10 mouse cellular contexts compared by ENCODE assay signal in the genomic region with DNA sequence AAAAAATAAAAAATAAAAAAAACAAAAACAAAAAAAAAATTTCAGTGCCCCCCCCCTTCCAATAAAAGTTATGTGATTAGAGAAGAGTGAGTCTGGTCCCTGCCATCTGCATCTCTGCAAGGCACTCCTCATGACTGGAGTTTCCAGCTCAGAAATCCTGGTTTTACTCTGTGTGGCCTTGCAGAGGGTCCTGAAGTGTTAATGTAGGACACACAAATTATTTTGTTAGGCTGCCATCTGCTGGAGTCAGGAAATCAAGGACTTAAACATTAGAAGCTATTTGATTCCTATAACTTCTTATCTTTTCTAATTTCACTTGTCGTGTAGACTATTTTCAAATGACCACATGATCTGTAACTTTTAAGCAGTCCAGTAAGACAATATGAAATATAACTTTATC.
DNase-seq lines count a peak whose midpoint lies in the region; ATAC-seq and TF ChIP-seq lines count a peak whose summit lies in the region.
"Had no signal": no experiment of that assay in that cellular context is flagged by ENCODE, and none has a peak within 500 bp of the region (broad histone marks: within the 10 kb centered on the region; RNA-seq: fewer than 3 reads in every experiment).

No protein-coding gene starts in this region.

- H3K27ac ChIP-seq in lung, postnatal 0 days (ENCODE audit: low read length) = no peak overlapping the region
- H3K27ac ChIP-seq in cortical plate, adult 2 months (ENCODE audit: insufficient read depth, low read length) = no peak overlapping the region
- no peak overlapping the region for H3K27ac ChIP-seq in forebrain, postnatal 0 days (ENCODE audit: low read depth, low read length)
- H3K27ac ChIP-seq: intestine, embryonic 15.5 days; limb, embryonic 13.5 days had no signal

- peak; percentile 32 for TF ChIP-seq CTCF in lung, postnatal 0 days (IDR thresholded peaks at IDR 0.05)
- peak; percentile 11; the same call in 1 of the 2 replicates for TF ChIP-seq CTCF in cortical plate, adult 2 months (IDR thresholded peaks at IDR 0.05; ENCODE audit: extremely low read depth, insufficient read depth, low read length)
- peak; percentile 61 for TF ChIP-seq CTCF in forebrain, postnatal 0 days (IDR thresholded peaks at IDR 0.05; ENCODE audit: low read depth)

- no peak overlapping the region for H3K4me2 ChIP-seq in lung, postnatal 0 days (replicated peaks; ENCODE audit: low read depth, low read length)
- no peak overlapping the region for H3K4me2 ChIP-seq in forebrain, postnatal 0 days (ENCODE audit: low read depth)
- H3K4me2 ChIP-seq: intestine, embryonic 15.5 days; limb, embryonic 13.5 days had no signal

- TF ChIP-seq POLR2A in cortical plate, adult 2 months (IDR thresholded peaks at IDR 0.05; ENCODE audit: extremely low read depth, insufficient read depth, low read length) = no peak

- no peak overlapping the region for H3K4me3 ChIP-seq in lung, postnatal 0 days (ENCODE audit: low read depth, low read length)
- no peak overlapping the region for H3K4me3 ChIP-seq in cortical plate, adult 2 months (ENCODE audit: insufficient read depth, low read length)
- H3K4me3 ChIP-seq in forebrain, postnatal 0 days (ENCODE audit: low read depth, low read length) = no peak overlapping the region
- H3K4me3 ChIP-seq: intestine, embryonic 15.5 days; limb, embryonic 13.5 days had no signal

- H3K27me3 ChIP-seq in lung, postnatal 0 days (replicated peaks; ENCODE audit: insufficient read depth, low read length) = no peaks in the 10 kb centered on the region
- no peaks in the 10 kb centered on the region for H3K27me3 ChIP-seq in forebrain, postnatal 0 days (ENCODE audit: insufficient read depth, low read length)
- H3K27me3 ChIP-seq: intestine, embryonic 15.5 days; limb, embryonic 13.5 days had no signal

- no peaks in the 10 kb centered on the region for H3K4me1 ChIP-seq in lung, postnatal 0 days (ENCODE audit: insufficient read depth, low read depth, low read length)
- H3K4me1 ChIP-seq in cortical plate, adult 2 months (ENCODE audit: control insufficient read depth, insufficient read depth, low read length) = no peaks in the 10 kb centered on the region
- H3K4me1 ChIP-seq in forebrain, postnatal 0 days (ENCODE audit: insufficient read depth) = no peaks in the 10 kb centered on the region
- H3K4me1 ChIP-seq: intestine, embryonic 15.5 days; limb, embryonic 13.5 days had no signal

- 24% methylated on average over 1 of the region's 1 CpGs for WGBS in lung, postnatal 0 days
- WGBS in forebrain, postnatal 0 days = 9% methylated on average over 1 of the region's 1 CpGs

- no peaks in the 10 kb centered on the region for H3K36me3 ChIP-seq in lung, postnatal 0 days (ENCODE audit: insufficient read depth, low read length)
- H3K36me3 ChIP-seq in forebrain, postnatal 0 days (ENCODE audit: insufficient read depth) = no peaks in the 10 kb centered on the region
- H3K36me3 ChIP-seq: intestine, embryonic 15.5 days; limb, embryonic 13.5 days had no signal

- H3K9ac ChIP-seq in lung, postnatal 0 days (replicated peaks; ENCODE audit: low read depth) = no peak overlapping the region
- no peak overlapping the region for H3K9ac ChIP-seq in forebrain, postnatal 0 days
- H3K9ac ChIP-seq: intestine, embryonic 15.5 days; limb, embryonic 13.5 days had no signal

- no peak for DNase-seq in lung, postnatal 0 days (ENCODE audit: low spot score)
- DNase-seq in lung, postnatal 36 days = no peak
- DNase-seq in forebrain, postnatal 0 days = peak; percentile 75
- peak; percentile 69 for DNase-seq in retina, postnatal 1 day
- DNase-seq in testis, postnatal 14 days (ENCODE audit: low spot score) = no peak
- DNase-seq in heart, adult 8-10 months (ENCODE audit: low spot score) = no peak
- DNase-seq: cerebellum, postnatal 36 days had no signal

- no peak for ATAC-seq in lung, postnatal 0 days
- peak; percentile 82 for ATAC-seq in forebrain, postnatal 0 days
- ATAC-seq: intestine, embryonic 15.5 days had no signal

- no peak for TF ChIP-seq EP300 in lung, postnatal 0 days (IDR thresholded peaks at IDR 0.05)

- H3K9me3 ChIP-seq in lung, postnatal 0 days (ENCODE audit: low read length) = no peaks in the 10 kb centered on the region
- no peaks in the 10 kb centered on the region for H3K9me3 ChIP-seq in forebrain, postnatal 0 days (ENCODE audit: low read length)
- H3K9me3 ChIP-seq: intestine, embryonic 15.5 days; limb, embryonic 13.5 days had no signal

Comparison
In these comparisons a context has a peak if more than half of its experiments do, and no peak if none do; other contexts are left out.
1. DNase-seq: peak in forebrain, postnatal 0 days (single experiment) and retina, postnatal 1 day (single experiment); none in lung, postnatal 0 days (single experiment), lung, postnatal 36 days (single experiment), testis, postnatal 14 days (single experiment) and heart, adult 8-10 months (single experiment).
2. CTCF ChIP-seq: peak in every context shown above with its lines; median percentile 61 in forebrain, postnatal 0 days; 32 in lung, postnatal 0 days; 11 in cortical plate, adult 2 months.